Mouse (Mus musculus): ENCODE data around the gene Olfr1023.

- TF ChIP-seq PAX5 (IDR thresholded peaks at IDR 0.05; ENCODE audit: low read length), result no peak
- no peak for TF ChIP-seq MAX (IDR thresholded peaks at IDR 0.05; ENCODE audit: low read length)
- TF ChIP-seq POLR2A (IDR thresholded peaks at IDR 0.05; ENCODE audit: low read depth, low read length), result no peak
- no peak for TF ChIP-seq MAFK (IDR thresholded peaks at IDR 0.05; ENCODE audit: insufficient replicate concordance, low read length)
Measured at GRCm38 (mm10) chr2:85846730-85847129, 38.7 kb upstream of the Olfr1023 start, which contains the start of gene Olfr1020.

Data from CH12.LX (cell line).